Mouse (Mus musculus) forebrain, embryonic 11.5 days (tissue): ENCODE measurements at regions not wholly inside any gene's neighbourhood (a gene's known extent, or its start where the extent isn't known, plus 50 kb on each side); places are given as distances from the start of the nearest gene placed in this dataset.

Experiments used
- ATAC-seq: fragments of 200-750 bp; cut with Nextera tagmentation; replicated peaks from 2 replicates; pipeline ENCODE4 v1.8.0; 2017; ENCODE audit warnings: moderate TSS enrichment; ENCODE audit not compliant: low FRiP score
- DNase-seq: peaks from one replicate; pipeline ENCODE4 v3.0.0-alpha.2; 2017; ENCODE audit warnings: low spot score
- H3K27ac ChIP-seq: fragments of 300-500 bp; sonication (generic); 2 replicates; pipeline ENCODE4 v1.5.1; 2014; ENCODE audit warnings: low read depth, low read length
- H3K27me3 ChIP-seq: fragments of 300-500 bp; sonication (generic); 2 replicates; pipeline ENCODE4 v1.6.1; 2014; ENCODE audit warnings: mild to moderate bottlenecking, low read length, mixed read lengths; ENCODE audit not compliant: control insufficient read depth, insufficient read depth
- H3K36me3 ChIP-seq: fragments of 300-500 bp; sonication (generic); 2 replicates; pipeline ENCODE4 v1.6.1; 2014; ENCODE audit warnings: mild to moderate bottlenecking, low read length, moderate library complexity, mixed read lengths; ENCODE audit not compliant: control insufficient read depth, insufficient read depth
- H3K4me1 ChIP-seq: fragments of 300-500 bp; sonication (generic); replicated peaks from 2 replicates; pipeline ENCODE4 v1.6.1; 2014; ENCODE audit warnings: low read length, mixed read lengths; ENCODE audit not compliant: control insufficient read depth, insufficient read depth
- H3K4me2 ChIP-seq: fragments of 300-500 bp; sonication (generic); 2 replicates; pipeline ENCODE4 v1.6.1; 2014; ENCODE audit warnings: low read depth, mild to moderate bottlenecking, low read length, moderate library complexity, mixed read lengths; ENCODE audit not compliant: severe bottlenecking
- H3K4me3 ChIP-seq: fragments of 300-500 bp; sonication (generic); 2 replicates; pipeline ENCODE4 v1.5.1; 2014; ENCODE audit warnings: low read depth, low read length
- H3K9ac ChIP-seq: fragments of 300-500 bp; sonication (generic); 2 replicates; pipeline ENCODE4 v1.6.1; 2014; ENCODE audit warnings: low read length
- H3K9me3 ChIP-seq: fragments of 300-500 bp; sonication (generic); 2 replicates; pipeline ENCODE4 v1.6.1; 2016; ENCODE audit warnings: low read length, mixed read lengths; ENCODE audit not compliant: control insufficient read depth
- WGBS: fragments of 180-500 bp; shearing (Covaris S2); extraction: QIAGEN DNeasy Blood & Tissue Kit; methylation state at CpG from one replicate; pipeline ENCODE4 v1.1.7; 2014; 5-methylcytosine and 5-hydroxymethylcytosine counted together

DNA sequence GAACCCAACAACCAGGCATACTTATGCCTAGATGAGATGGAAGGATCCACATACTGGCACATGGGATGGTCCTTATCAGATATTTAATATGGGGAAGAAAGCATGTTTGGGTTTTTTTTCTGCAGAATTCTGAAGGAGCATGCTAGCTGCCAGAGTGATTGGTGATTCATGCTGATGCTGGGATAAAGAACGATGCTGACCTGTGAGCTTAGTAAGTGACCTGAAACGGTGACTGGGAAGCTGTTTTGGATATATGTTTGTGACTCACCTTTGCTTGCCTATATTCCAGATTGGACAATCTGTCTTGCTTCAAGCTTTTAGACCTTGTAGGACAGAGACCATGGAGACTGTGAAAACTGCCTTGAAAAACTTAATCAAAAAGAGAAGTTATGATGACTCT lies 974.8 kb downstream of the Grik2 start:
- no peaks in the 10 kb centered on the region for H3K4me1 ChIP-seq
- no peak overlapping the region for H3K27ac ChIP-seq
- H3K9ac ChIP-seq, result no peak overlapping the region
- WGBS, result 94% methylated on average over 2 of the region's 2 CpGs
- ATAC-seq (no peak), DNase-seq (no peak)
- no peaks in the 10 kb centered on the region for H3K36me3 ChIP-seq
- H3K4me3 ChIP-seq, result no peak overlapping the region
- H3K9me3 ChIP-seq, result no peaks in the 10 kb centered on the region
- no peaks in the 10 kb centered on the region for H3K27me3 ChIP-seq
- no peak overlapping the region for H3K4me2 ChIP-seq

DNA sequence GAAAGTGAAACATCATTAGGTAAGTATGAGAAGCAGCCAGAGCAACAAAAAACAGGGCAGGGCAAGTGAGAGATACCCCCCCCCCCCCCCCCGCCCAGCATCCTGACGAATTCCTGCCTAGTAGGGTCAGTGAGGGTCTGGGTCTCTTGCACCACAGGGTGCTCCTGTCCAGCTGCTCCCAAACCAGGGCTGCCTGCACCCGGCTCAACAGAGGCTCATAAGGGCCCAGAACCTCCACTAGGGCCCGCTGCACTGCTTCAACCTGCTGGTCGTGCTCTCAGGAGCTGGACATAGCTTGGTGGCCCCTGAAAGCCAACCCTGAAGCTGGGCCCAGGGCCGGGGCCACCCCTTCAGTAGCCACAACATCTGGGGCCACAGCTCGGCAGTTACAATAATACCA lies 978.4 kb downstream of the Grik2 start:
- no peak overlapping the region for H3K4me3 ChIP-seq
- H3K36me3 ChIP-seq, result no peaks in the 10 kb centered on the region
- no peak overlapping the region for H3K9ac ChIP-seq
- no peaks in the 10 kb centered on the region for H3K27me3 ChIP-seq
- 78% methylated on average over 7 of the region's 7 CpGs for WGBS
- DNase-seq (no peak), ATAC-seq (0 out of 2 replicates have a peak, but pooled peaks have one; percentile 25)
- H3K4me1 ChIP-seq, result no peaks in the 10 kb centered on the region
- H3K27ac ChIP-seq, result no peak overlapping the region
- H3K4me2 ChIP-seq, result no peak overlapping the region
- no peaks in the 10 kb centered on the region for H3K9me3 ChIP-seq

DNA sequence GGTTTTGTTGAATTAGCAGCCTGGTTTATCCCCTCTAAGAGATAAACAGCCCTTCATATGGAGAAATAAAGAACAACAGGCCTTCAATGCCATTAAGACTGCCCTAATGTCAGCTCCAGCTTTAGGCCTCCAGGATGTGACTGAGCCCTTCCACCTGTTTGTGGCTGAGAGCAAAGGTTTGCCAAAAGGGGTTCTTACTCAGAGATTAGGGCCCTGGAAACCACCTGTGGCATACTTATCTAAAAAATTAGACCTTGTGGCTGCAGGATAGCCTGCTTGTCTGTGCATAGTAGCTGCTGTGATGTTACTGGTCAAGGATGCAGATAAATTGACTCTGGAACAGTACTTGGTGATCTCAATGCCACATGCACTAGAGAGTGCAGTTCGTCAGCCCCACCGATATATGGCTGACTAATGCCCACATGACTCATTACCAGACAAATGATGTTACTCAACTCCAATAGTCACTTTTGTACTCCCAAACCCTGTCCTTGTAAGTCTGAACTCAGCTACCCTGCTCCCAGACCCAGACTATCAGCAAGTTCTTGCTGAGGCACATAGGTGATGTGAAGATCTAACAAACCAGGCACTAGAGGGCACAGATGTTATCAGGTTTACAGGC lies 1018.6 kb downstream of the Grik2 start:
- Histone ChIP-seq H3K9ac (no peak overlapping the region), H3K4me2 (no peak overlapping the region), H3K4me3 (no peak overlapping the region), H3K27me3 (no peaks in the 10 kb centered on the region), H3K36me3 (no peaks in the 10 kb centered on the region), H3K4me1 (no peaks in the 10 kb centered on the region), H3K9me3 (no peaks in the 10 kb centered on the region), H3K27ac (no peak overlapping the region)
- no peak for ATAC-seq
- DNase-seq, result no peak
- 100% methylated on average over 2 of the region's 2 CpGs for WGBS

DNA sequence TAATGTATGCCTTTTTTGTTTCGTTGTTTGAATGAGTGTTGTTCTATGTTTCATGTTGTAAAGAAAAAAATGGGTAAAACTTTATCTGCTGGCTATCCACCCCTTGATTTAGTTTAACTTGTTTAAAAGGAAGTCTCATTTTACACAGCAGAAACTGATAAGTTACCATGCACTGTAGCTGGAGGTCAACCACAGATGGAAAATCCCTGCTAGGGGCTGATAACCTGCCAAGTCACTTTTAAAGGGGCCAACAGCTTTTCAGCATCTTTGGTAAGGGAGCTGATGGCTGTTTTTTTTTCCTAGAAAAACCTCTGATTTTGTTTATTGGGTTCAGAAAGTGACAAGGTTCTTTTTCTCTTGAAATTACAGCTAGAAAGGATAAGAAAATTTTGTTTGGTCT lies 1050.6 kb downstream of the Grik2 start:
- H3K36me3 ChIP-seq, result no peaks in the 10 kb centered on the region
- H3K4me1 ChIP-seq, result no peaks in the 10 kb centered on the region
- no peaks in the 10 kb centered on the region; the same call in 1 of the 2 replicates for H3K9me3 ChIP-seq
- H3K27me3 ChIP-seq, result no peaks in the 10 kb centered on the region
- H3K27ac ChIP-seq, result no peak overlapping the region
- H3K9ac ChIP-seq, result no peak overlapping the region
- WGBS, result 93% methylated on average over 1 of the region's 1 CpGs
- no peak overlapping the region for H3K4me2 ChIP-seq
- ATAC-seq, result no peak
- no peak for DNase-seq
- no peak overlapping the region for H3K4me3 ChIP-seq

DNA sequence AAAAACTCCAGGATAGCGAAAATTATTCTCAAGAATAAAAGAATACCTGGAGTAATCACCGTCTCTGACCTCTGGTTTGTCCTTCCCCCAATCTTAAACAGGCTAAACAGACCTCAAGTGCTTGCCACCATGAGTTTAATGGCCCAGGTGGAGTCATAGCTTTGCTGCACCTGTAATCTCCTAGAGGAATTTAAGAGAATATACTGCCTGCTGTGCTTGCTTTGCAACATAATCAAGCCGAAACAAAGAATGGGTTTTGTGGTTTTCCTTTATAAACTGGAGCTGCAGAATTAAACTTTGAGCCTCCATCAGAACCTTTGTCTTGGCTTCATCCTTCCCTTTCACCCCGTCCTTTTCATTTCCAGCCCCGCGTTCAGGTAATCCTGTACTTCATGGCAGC lies 1051.7 kb downstream of the Grik2 start:
- no peak overlapping the region for H3K4me3 ChIP-seq
- ATAC-seq (no peak), DNase-seq (no peak)
- H3K4me1 ChIP-seq, result no peaks in the 10 kb centered on the region
- no peaks in the 10 kb centered on the region; the same call in 1 of the 2 replicates for H3K9me3 ChIP-seq
- H3K9ac ChIP-seq, result no peak overlapping the region
- H3K27me3 ChIP-seq, result no peaks in the 10 kb centered on the region
- no peak overlapping the region for H3K27ac ChIP-seq
- WGBS, result 83% methylated on average over 6 of the region's 6 CpGs
- H3K4me2 ChIP-seq, result no peak overlapping the region
- H3K36me3 ChIP-seq, result no peaks in the 10 kb centered on the region
